Mouse (Mus musculus): ENCODE measurements at regions not wholly inside any gene's neighbourhood (a gene's known extent, or its start where the extent isn't known, plus 50 kb on each side); places are given as distances from the start of the nearest gene placed in this dataset.

DNA sequence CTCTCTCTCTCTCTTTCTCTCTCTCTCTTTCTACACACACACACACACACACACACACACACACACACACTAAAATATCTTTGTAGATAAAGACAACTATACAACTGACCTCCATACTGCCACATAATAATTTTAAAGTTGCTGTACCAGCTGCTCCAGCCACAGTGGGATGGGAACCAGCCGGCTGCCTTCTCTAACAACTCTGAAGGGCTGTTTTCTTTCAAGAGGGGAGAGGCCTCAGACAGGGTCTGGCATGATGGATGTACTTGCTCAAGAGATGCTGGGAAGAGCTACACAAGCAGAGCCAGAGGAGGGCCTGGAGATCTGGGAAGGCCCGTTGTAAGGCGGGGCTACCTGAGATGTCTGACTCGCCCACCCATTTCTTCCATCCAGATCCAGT lies 88.4 kb upstream of the Sh3gl3 start:
- no peak for TF ChIP-seq CTCF (IDR thresholded peaks at IDR 0.05; ENCODE audit: borderline replicate concordance, control insufficient read depth, extremely low read depth, insufficient read depth, low read length, poor library complexity)
- no peak for TF ChIP-seq POLR2A (IDR thresholded peaks at IDR 0.05; ENCODE audit: control insufficient read depth, extremely low read depth, insufficient read depth, low read length, poor library complexity)

Data from thymus, adult 2 months (tissue).